Mouse (Mus musculus): ENCODE measurements around the gene Vopp1. TPM values are rescaled to one million over a fixed set of nuclear protein-coding genes. Genes with fewer than 3 reads are reported as not detected.

Gene Vopp1
- total and polyA plus RNA-seq, 3 experiments: 0.10 TPM; not detected in 2

DNA sequence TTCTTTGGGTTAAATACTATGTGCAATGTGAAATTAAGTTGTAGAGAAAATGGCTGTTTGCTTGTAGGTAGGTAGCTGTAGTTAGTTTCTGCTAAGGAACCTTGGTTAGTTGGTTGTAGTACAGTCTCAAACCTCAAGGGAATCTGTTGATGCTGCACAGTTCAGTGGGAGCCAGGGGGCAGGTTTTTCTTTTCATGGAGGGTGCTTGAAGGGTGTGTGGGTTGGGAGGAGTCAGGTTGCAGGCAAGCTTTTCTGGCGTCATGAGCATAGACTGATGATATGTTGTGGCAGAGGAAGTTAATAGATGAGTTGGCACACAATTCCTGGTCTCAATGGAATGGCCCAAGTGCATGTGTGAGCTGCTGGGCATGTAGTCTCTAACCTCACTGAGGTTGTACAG, 113.2 kb downstream of the Vopp1 start:
- Histone ChIP-seq H3K27ac (ENCODE audit: insufficient read depth, low read depth) (no peak overlapping the region), H3K27me3 (replicated peaks) (no peaks in the 10 kb centered on the region), H3K36me3 (replicated peaks in 1 of 2; ENCODE audit: control insufficient read depth in 1 of 2, insufficient read depth in 1 of 2, low read length in 1 of 2) (no peaks in the 10 kb centered on the region), H3K4me1 (ENCODE audit: control insufficient read depth in 1 of 2, insufficient read depth in 2 of 2) (peaks cover 3 to 17% of the 10 kb centered on the region in 2 experiments; a peak in 3 of 4 replicates), H3K9ac (ENCODE audit: insufficient read depth, low read depth) (no peak overlapping the region), H3K79me2 (replicated peaks; ENCODE audit: control insufficient read depth, extremely low read depth, insufficient read depth, poor library complexity, severe bottlenecking) (no peaks in the 10 kb centered on the region), H3K4me2 (ENCODE audit: insufficient read depth, low read depth, poor library complexity, severe bottlenecking) (no peak overlapping the region; the same call in 1 of the 2 replicates), H3K9me3 (replicated peaks; ENCODE audit: low read length) (no peaks in the 10 kb centered on the region), H3K4me3 (replicated peaks in 1 of 3; ENCODE audit: low read depth in 2 of 3, low read length in 2 of 3, poor library complexity in 1 of 3) (no peak overlapping the region)
- dilution Hi-C loops (cut with MboI; ENCODE audit: extremely low pct_ligation_motif_present, extremely low pct_unique_long_range_greater_than_20kb, low sequenced_read_pairs) (no loop called here), in situ Hi-C loops (cut with MboI; ENCODE audit: low pct_ligation_motif_present, low pct_unique_long_range_greater_than_20kb, low sequenced_read_pairs) (no loop called here)
- no peak for DNase-seq (ENCODE audit: extremely low read depth)
- TF ChIP-seq MAFK (IDR thresholded peaks at IDR 0.05; ENCODE audit: insufficient replicate concordance, low read length) (no peak), E2F4 (IDR thresholded peaks at IDR 0.05; ENCODE audit: insufficient replicate concordance, low read depth, low read length) (no peak), JUN (IDR thresholded peaks at IDR 0.05; ENCODE audit: insufficient read depth, low read depth, low read length) (no peak), ZC3H11A (IDR thresholded peaks at IDR 0.05; ENCODE audit: low read depth, low read length) (no peak), CTCF (conservative IDR thresholded peaks at IDR 0.05 in 1 of 2, IDR thresholded peaks at IDR 0.05 in 1 of 2; ENCODE audit: low read depth in 2 of 2, low read length in 2 of 2) (0 out of 4 replicates have a peak, but pooled peaks of 1 of the 2 experiments have one; percentile 18)

DNA sequence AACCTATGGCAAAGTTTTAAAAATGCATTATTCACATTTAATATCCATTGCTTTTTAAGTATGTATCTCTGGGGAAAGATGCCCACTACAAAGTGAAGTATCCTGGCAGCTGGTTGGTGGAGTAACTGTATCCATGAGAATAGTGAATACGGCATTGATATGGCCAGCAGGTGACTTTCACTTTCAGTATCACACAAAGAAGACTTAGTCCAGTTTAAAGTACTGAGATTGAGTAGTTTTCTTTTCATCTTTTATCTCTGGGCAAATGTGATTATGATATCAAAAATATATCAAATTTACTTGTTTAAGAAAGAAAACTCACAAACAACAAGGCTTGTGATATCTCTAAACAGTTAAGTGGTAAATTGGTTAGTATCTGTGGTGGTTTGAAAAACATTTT, 118.2 kb downstream of the Vopp1 start:
- no peak overlapping the region; the same call in 1 of the 2 replicates for H3K9ac ChIP-seq (ENCODE audit: insufficient read depth, low read depth)
- H3K36me3 ChIP-seq (replicated peaks in 1 of 2; ENCODE audit: control insufficient read depth in 1 of 2, insufficient read depth in 1 of 2, low read length in 1 of 2): no peaks in the 10 kb centered on the region
- no peaks in the 10 kb centered on the region for H3K27me3 ChIP-seq (replicated peaks)
- in situ Hi-C loops (cut with MboI; ENCODE audit: low pct_ligation_motif_present, low pct_unique_long_range_greater_than_20kb, low sequenced_read_pairs): no loop called here
- peaks cover 0 to 23% of the 10 kb centered on the region in 2 experiments; a peak in 3 of 4 replicates for H3K4me1 ChIP-seq (ENCODE audit: control insufficient read depth in 1 of 2, insufficient read depth in 2 of 2)
- peak overlapping the region; percentile 82; the same call in 1 of the 2 replicates for H3K4me2 ChIP-seq (ENCODE audit: insufficient read depth, low read depth, poor library complexity, severe bottlenecking)
- peak overlapping the region in 1 of 3 experiments; percentile 51 for H3K4me3 ChIP-seq (replicated peaks in 1 of 3; ENCODE audit: low read depth in 2 of 3, low read length in 2 of 3, poor library complexity in 1 of 3)
- no peak overlapping the region for H3K27ac ChIP-seq (ENCODE audit: insufficient read depth, low read depth)
- dilution Hi-C loops (cut with MboI; ENCODE audit: extremely low pct_ligation_motif_present, extremely low pct_unique_long_range_greater_than_20kb, low sequenced_read_pairs): no loop called here
- no peak for TF ChIP-seq ZC3H11A (IDR thresholded peaks at IDR 0.05; ENCODE audit: low read depth, low read length)
- no peak for TF ChIP-seq E2F4 (IDR thresholded peaks at IDR 0.05; ENCODE audit: insufficient replicate concordance, low read depth, low read length)
- no peak for TF ChIP-seq SIN3A (IDR thresholded peaks at IDR 0.05; ENCODE audit: low read length)
- no peak for TF ChIP-seq MAZ (IDR thresholded peaks at IDR 0.05; ENCODE audit: low read depth, low read length)
- TF ChIP-seq RAD21 (IDR thresholded peaks at IDR 0.05; ENCODE audit: low read depth, low read length): no peak
- no peak for TF ChIP-seq ZKSCAN1 (IDR thresholded peaks at IDR 0.05; ENCODE audit: borderline replicate concordance, low read depth, low read length)
- no peak for TF ChIP-seq ZMIZ1 (IDR thresholded peaks at IDR 0.05; ENCODE audit: low read depth, low read length)
- no peak for TF ChIP-seq GABPA (IDR thresholded peaks at IDR 0.05; ENCODE audit: insufficient replicate concordance, low read depth, low read length)
- TF ChIP-seq MEF2A (IDR thresholded peaks at IDR 0.05; ENCODE audit: borderline replicate concordance, low read depth, low read length): no peak
- peak; percentile 38; the same call in 1 of the 2 replicates for TF ChIP-seq ETS1 (conservative IDR thresholded peaks at IDR 0.05; ENCODE audit: low read depth, low read length)
- no peak for TF ChIP-seq SMC3 (IDR thresholded peaks at IDR 0.05; ENCODE audit: low read depth, low read length)
- TF ChIP-seq BHLHE40 (IDR thresholded peaks at IDR 0.05; ENCODE audit: low read depth, low read length): peak; percentile 63
- TF ChIP-seq USF1 (IDR thresholded peaks at IDR 0.05; ENCODE audit: low read depth, low read length): no peak
- no peak for TF ChIP-seq PAX5 (IDR thresholded peaks at IDR 0.05; ENCODE audit: low read length)
- TF ChIP-seq CHD2 (IDR thresholded peaks at IDR 0.05; ENCODE audit: low read length): no peak
- TF ChIP-seq IRF4 (IDR thresholded peaks at IDR 0.05; ENCODE audit: low read depth, low read length): peak; percentile 74
- no peak for TF ChIP-seq ELF1 (IDR thresholded peaks at IDR 0.05; ENCODE audit: low read depth, low read length)
- TF ChIP-seq ZNF384 (IDR thresholded peaks at IDR 0.05; ENCODE audit: low read depth, low read length): no peak
- no peak for TF ChIP-seq CHD1 (IDR thresholded peaks at IDR 0.05; ENCODE audit: low read depth, low read length)
- TF ChIP-seq POLR2A (IDR thresholded peaks at IDR 0.05; ENCODE audit: low read depth, low read length): no peak
- TF ChIP-seq UBTF (IDR thresholded peaks at IDR 0.05; ENCODE audit: low read depth, low read length): no peak
- 0 out of 2 replicates have a peak, but pooled peaks have one; percentile 11 for TF ChIP-seq EP300 (IDR thresholded peaks at IDR 0.05; ENCODE audit: low read length)
- no peak for TF ChIP-seq KAT2A (IDR thresholded peaks at IDR 0.05; ENCODE audit: insufficient replicate concordance, low read length)
- no peaks in the 10 kb centered on the region for H3K9me3 ChIP-seq (replicated peaks; ENCODE audit: low read length)
- no peak for DNase-seq (ENCODE audit: extremely low read depth)
- H3K79me2 ChIP-seq (replicated peaks; ENCODE audit: control insufficient read depth, extremely low read depth, insufficient read depth, poor library complexity, severe bottlenecking): no peaks in the 10 kb centered on the region

Measured in CH12.LX (cell line).